Mouse (Mus musculus): ENCODE measurements at regions not wholly inside any gene's neighbourhood (a gene's known extent, or its start where the extent isn't known, plus 50 kb on each side); places are given as distances from the start of the nearest gene placed in this dataset.
A peak's percentile ranks its signal among the peaks of the same experiment; 100 is the strongest.

DNA sequence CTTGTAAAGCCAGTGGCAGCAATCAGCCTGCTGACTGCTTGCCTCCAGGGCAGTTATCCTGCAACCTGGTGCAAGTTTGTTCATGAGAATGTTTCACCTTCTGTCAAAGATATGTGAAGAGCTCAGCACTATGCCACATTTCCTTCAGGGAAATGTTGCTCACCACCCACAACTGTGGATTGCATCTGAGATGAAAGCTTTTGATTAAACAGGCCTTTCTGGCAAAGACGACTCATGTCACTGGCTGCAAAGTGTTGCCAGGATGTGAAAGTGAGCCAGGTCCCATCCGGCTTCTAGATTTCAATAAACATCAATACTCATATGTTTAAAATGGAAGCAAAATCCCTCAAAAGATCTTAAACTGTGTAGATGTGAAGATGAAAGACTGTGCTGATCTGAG, 2121.0 kb downstream of the Gm37988 start:
- DNase-seq (ENCODE audit: low read depth, low spot score) = no peak

DNA sequence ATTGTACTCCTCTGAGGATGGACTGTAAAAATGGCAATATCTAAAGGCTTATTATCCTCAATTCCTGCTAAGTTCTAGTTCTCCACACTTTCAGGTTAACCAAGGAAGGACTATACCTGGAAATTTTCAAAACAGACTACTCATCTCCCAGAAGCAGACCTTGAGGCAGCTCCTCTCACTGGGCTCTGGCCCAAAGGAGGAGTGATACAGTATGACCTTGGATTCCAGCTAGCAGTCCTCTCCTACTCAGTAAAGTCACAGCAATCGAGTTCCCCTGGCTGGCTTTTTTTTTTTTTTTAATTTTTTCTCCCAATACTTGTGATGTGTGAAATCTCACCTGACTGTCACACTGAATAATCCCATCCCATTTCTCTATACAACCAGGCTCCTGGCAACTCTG, 2124.2 kb downstream of the Gm37988 start:
- DNase-seq (ENCODE audit: low read depth, low spot score) = no peak

DNA sequence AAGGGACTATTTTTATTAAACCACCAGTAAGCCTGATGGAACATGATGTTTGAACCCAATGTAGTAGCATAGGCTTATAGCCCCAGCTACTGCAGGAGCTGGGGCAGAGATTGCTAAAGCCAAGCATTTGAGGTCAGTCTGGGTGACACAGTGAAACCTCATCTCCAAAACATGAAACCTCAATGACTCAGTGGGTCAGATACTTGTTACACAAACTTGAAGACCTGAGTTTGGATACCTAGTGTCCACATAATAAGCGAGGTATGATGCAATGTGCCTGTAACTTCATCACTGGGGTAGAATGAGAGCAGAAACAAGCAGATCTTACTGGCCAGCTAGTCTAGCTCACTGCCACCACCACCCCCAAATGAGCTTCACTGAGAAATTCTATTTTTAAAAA, 2162.1 kb downstream of the Gm37988 start:
- DNase-seq (ENCODE audit: low read depth, low spot score) = peak; percentile 43

DNA sequence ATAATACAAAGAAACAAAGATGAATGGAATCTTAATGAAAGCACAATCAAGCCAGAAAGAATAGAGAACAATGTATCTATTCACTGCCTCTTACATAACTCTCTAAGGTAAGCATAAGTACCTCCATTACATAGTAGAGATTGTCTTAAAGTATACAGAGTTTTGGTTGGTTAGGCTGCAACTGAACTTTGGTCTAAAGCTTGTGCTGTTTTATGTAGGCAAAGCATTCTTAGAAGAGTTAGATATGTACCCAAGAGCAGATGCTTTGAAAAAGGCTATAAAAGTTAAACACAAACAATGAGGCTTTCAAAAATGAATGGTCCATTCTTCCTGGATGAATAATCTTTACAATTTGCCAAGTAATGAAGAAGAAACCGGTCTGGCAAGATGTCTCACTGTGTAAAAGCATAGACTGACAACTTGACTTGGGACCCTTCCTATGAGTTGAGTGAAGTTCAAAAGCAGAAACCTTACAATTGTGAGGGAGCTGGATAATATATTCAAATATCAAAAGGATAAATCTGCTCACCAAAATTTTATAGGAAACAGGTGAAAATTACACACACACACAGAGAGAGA, 2166.1 kb downstream of the Gm37988 start:
- no peak for DNase-seq (ENCODE audit: low read depth, low spot score)

DNA sequence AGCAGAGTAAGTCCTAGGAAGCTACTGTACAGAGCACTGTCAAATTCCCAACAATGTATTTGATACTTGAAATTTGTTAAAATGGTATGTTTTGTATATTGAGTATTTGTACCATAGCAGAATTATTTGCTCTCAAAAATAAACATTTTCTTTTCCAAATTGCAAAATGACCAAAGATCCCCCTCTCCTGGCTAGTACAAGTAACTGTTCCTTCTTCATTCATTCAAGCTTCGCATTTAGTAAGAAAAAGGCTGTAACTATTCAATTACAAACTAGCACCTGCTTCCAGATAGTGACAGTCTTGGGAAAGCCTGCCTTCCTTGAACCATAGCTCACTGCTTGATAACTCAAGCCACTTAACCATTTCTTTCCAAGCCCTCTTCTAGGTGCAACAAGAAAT, 2171.9 kb downstream of the Gm37988 start:
- DNase-seq (ENCODE audit: low read depth, low spot score) = peak; percentile 3

DNA sequence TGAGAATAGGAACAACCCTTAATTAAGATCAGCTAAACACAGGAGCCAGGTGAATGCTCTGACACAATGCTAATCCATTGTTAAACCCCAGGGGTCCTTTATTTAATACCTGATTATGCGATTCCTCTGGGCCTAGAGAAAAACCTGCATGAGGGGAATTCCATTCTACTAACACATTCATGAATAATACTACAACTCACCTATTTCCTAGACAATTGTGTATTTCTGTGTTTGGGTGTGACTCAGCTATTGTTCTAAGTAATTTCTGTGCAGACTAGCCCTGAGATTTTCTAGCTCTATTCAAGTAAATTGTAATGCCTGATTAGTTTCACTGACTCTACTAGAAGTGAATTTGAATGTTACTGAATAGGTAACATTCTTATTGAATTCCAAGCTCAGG, 2176.5 kb downstream of the Gm37988 start:
- DNase-seq (ENCODE audit: low read depth, low spot score) = no peak

DNA sequence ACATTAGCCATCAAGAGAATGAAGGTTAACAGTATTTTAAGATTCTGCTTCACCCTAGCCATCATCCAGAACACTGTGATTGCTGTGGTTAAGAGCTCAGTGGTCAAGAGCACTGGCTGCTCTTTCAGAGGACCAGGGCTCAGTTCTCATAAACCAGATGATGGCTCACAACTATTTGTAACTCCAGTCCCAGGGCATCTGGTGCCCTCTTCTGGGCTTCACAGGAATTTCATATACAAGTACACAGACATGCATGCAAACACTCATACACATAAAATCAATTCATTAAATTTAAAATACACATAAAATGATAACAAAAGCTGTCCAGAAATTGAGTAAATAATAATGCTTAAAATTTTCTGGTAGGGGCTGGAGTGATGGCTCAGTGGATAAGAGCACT, 2189.9 kb downstream of the Gm37988 start:
- peak; percentile 3 for DNase-seq (ENCODE audit: low read depth, low spot score)

DNA sequence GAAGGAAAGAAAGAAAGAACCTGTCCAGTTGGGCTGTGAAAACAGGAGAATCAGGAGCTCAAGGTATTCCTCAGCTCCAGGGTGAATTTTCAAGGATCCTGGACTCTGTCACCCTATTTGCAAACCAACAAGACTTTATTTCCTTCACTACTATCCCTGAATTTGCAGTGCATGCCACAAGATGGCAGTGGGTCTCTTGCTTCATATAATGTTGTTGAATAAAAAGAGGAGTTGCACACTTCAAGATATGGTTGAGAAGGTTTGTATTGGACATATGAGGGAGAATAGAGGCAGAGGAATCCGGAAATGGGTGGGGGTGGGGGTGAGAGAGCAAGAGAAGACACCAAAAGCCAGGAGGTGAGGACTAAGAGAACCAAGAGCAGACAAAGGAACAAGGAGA, 2202.5 kb downstream of the Gm37988 start:
- DNase-seq (ENCODE audit: low read depth, low spot score) = peak; percentile 43

All from 3T3-L1 (cell line).